Mouse (Mus musculus) ovary, postnatal 14 days (tissue): ENCODE measurements around the gene Lmf1.

Experiments
- DNase-seq: peaks from one replicate; pipeline ENCODE4 v3.0.0; 2022; ENCODE audit warnings: low spot score

The Lmf1 gene

DNA sequence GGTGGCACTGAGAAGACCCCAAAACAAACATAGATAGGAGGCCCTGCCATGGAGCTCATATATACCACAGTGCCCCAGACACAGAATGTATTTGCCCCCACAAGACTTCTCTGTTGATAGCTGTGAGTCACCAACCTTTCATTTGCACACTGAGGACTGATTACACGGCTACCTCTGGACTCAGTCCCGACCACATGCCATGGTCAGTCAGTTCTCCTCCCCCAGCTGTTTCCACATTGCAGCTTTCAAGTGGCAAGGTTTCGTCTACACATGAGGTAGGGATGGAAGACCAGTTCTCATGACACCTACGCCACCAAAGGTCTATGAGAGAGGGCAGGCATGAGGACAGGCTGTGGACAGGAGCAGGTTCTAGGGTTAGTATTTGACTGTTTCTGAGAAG, 132.3 kb downstream of the Lmf1 start:
- DNase-seq, result no peak
